Mouse (Mus musculus): ENCODE data around the gene Wbp2nl.

DNA sequence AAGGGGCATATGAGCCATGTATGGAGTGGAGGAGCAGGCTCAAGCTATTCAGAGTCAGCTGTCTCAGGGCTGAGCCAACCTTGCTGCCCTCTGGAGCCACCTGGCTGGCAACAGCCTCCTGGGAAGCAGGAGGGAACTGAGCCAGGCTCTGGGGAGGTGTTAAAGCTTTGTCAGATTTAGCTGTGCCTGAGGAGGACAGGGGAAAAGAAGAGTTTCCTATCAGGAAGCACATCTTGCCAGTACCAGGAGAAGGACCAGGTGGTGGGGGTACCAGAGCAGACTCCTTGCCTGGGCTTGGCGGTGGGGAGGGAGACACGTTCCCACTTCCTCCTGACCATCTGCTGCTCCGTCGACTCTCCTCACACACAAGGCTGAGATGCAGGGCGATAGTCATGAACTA is 21.2 kb upstream of the Wbp2nl start:
- TF ChIP-seq CTCF (IDR thresholded peaks at IDR 0.05; ENCODE audit: low read depth, low read length) (no peak), GATA1 (IDR thresholded peaks at IDR 0.05; ENCODE audit: borderline replicate concordance, low read length) (no peak), TAL1 (conservative IDR thresholded peaks at IDR 0.05; ENCODE audit: low read depth, low read length) (no peak), POLR2AphosphoS5 (IDR thresholded peaks at IDR 0.05; ENCODE audit: insufficient replicate concordance, low read depth, low read length) (no peak), GATA2 (IDR thresholded peaks at IDR 0.05; ENCODE audit: borderline replicate concordance, low read depth, low read length) (no peak)

All from G1E (cell line).